ENCODE assay signal across 8 mouse cellular contexts in genomic region chr7:125469937-125470336, GRCm38 (mm10). TPM values are rescaled to one million over a fixed set of nuclear protein-coding genes. Genes with fewer than 3 reads are reported as not detected.
DNase-seq lines count a peak whose midpoint lies in the region; ATAC-seq and TF ChIP-seq lines count a peak whose summit lies in the region.
"Had no signal": no experiment of that assay in that cellular context is flagged by ENCODE, and none has a peak within 500 bp of the region (broad histone marks: within the 10 kb centered on the region; RNA-seq: fewer than 3 reads in every experiment).

No protein-coding gene starts in this region.

- peak; percentile 89 for TF ChIP-seq CTCF in forebrain, postnatal 0 days (IDR thresholded peaks at IDR 0.05; ENCODE audit: low read depth)
- TF ChIP-seq CTCF in small intestine, adult 2 months (IDR thresholded peaks at IDR 0.05; ENCODE audit: extremely low read depth, insufficient read length, insufficient replicate concordance, low read depth, low read length): peak; percentile 84; the same call in 1 of the 2 replicates

- H3K4me3 ChIP-seq in forebrain, postnatal 0 days (ENCODE audit: low read depth, low read length): no peak overlapping the region
- H3K4me3 ChIP-seq in hindbrain, embryonic 15.5 days: no peak overlapping the region
- no peak overlapping the region for H3K4me3 ChIP-seq in midbrain, embryonic 13.5 days (replicated peaks)
- H3K4me3 ChIP-seq in small intestine, adult 2 months (ENCODE audit: low read depth, low read length): no peak overlapping the region
- H3K4me3 ChIP-seq: limb, embryonic 15.5 days had no signal

- H3K4me2 ChIP-seq in forebrain, postnatal 0 days (ENCODE audit: low read depth): no peak overlapping the region
- no peak overlapping the region for H3K4me2 ChIP-seq in hindbrain, embryonic 15.5 days
- H3K4me2 ChIP-seq in midbrain, embryonic 13.5 days (replicated peaks): no peak overlapping the region
- H3K4me2 ChIP-seq: limb, embryonic 15.5 days had no signal

- DNase-seq in NIH3T3 (ENCODE audit: low read depth): peak; percentile 84
- DNase-seq in c-Kit-positive CD71-negative TER-119-negative erythroid progenitor cells, embryonic 14.5 days (ENCODE audit: low read depth): peak; percentile 68
- DNase-seq in forebrain, postnatal 0 days: peak; percentile 72
- DNase-seq in left cerebral cortex, postnatal 14 days (ENCODE audit: low spot score in 2 of 2): peak; percentile 57 to 76

- H3K27ac ChIP-seq in forebrain, postnatal 0 days (ENCODE audit: low read depth, low read length): no peak overlapping the region
- no peak overlapping the region for H3K27ac ChIP-seq in hindbrain, embryonic 15.5 days (replicated peaks)
- no peak overlapping the region for H3K27ac ChIP-seq in midbrain, embryonic 13.5 days
- no peak overlapping the region for H3K27ac ChIP-seq in small intestine, adult 2 months (ENCODE audit: insufficient read depth, low read depth, low read length)
- H3K27ac ChIP-seq: limb, embryonic 15.5 days had no signal

- H3K9ac ChIP-seq in forebrain, postnatal 0 days: no peak overlapping the region
- no peak overlapping the region for H3K9ac ChIP-seq in hindbrain, embryonic 15.5 days
- no peak overlapping the region for H3K9ac ChIP-seq in midbrain, embryonic 13.5 days (replicated peaks)
- H3K9ac ChIP-seq: limb, embryonic 15.5 days had no signal

- intact Hi-C loops in left cerebral cortex, postnatal 14 days (cut with DNase I): loop anchor here (1.0 kb wide), 1 partner anchor 169 kb away; no protein-coding TSS in a partner anchor

- no peaks in the 10 kb centered on the region for H3K27me3 ChIP-seq in forebrain, postnatal 0 days (ENCODE audit: insufficient read depth, low read length)
- no peaks in the 10 kb centered on the region for H3K27me3 ChIP-seq in hindbrain, embryonic 15.5 days
- no peaks in the 10 kb centered on the region for H3K27me3 ChIP-seq in midbrain, embryonic 13.5 days
- H3K27me3 ChIP-seq in small intestine, adult 2 months (ENCODE audit: control insufficient read depth, insufficient read depth, low read length): no peaks in the 10 kb centered on the region
- H3K27me3 ChIP-seq: limb, embryonic 15.5 days had no signal

- H3K4me1 ChIP-seq in forebrain, postnatal 0 days (ENCODE audit: insufficient read depth): no peaks in the 10 kb centered on the region
- H3K4me1 ChIP-seq in hindbrain, embryonic 15.5 days (replicated peaks): peaks cover 7% of the 10 kb centered on the region; the same call in 1 of the 2 replicates
- peaks cover 10% of the 10 kb centered on the region for H3K4me1 ChIP-seq in midbrain, embryonic 13.5 days (replicated peaks)
- H3K4me1 ChIP-seq in small intestine, adult 2 months (ENCODE audit: control insufficient read depth, insufficient read depth, insufficient read length, low read length): peaks cover 10% of the 10 kb centered on the region

- TF ChIP-seq POLR2A in small intestine, adult 2 months (IDR thresholded peaks at IDR 0.05; ENCODE audit: low read depth, low read length): no peak

- H3K9me3 ChIP-seq in forebrain, postnatal 0 days (ENCODE audit: low read length): no peaks in the 10 kb centered on the region
- H3K9me3 ChIP-seq in hindbrain, embryonic 15.5 days: no peaks in the 10 kb centered on the region
- H3K9me3 ChIP-seq in midbrain, embryonic 13.5 days: no peaks in the 10 kb centered on the region
- H3K9me3 ChIP-seq: limb, embryonic 15.5 days had no signal

- H3K36me3 ChIP-seq in forebrain, postnatal 0 days (ENCODE audit: insufficient read depth): peaks cover 49% of the 10 kb centered on the region
- H3K36me3 ChIP-seq in hindbrain, embryonic 15.5 days: peaks cover 27% of the 10 kb centered on the region
- H3K36me3 ChIP-seq in midbrain, embryonic 13.5 days: peaks cover 64% of the 10 kb centered on the region
- H3K36me3 ChIP-seq in small intestine, adult 2 months (ENCODE audit: control insufficient read depth, insufficient read depth, low read length): peaks cover 36% of the 10 kb centered on the region

- WGBS in forebrain, postnatal 0 days: 29% methylated on average over 5 of the region's 5 CpGs
- 32% methylated on average over 5 of the region's 5 CpGs for WGBS in hindbrain, embryonic 15.5 days
- 26% methylated on average over 5 of the region's 5 CpGs for WGBS in midbrain, embryonic 13.5 days
- 40% methylated on average over 5 of the region's 5 CpGs for WGBS in small intestine, adult 2 months

- ATAC-seq in forebrain, postnatal 0 days: peak; percentile 47; the same call in 1 of the 2 replicates
- peak; percentile 25; the same call in 1 of the 2 replicates for ATAC-seq in hindbrain, embryonic 15.5 days (ENCODE audit: low FRiP score, low read depth)
- ATAC-seq in midbrain, embryonic 13.5 days: peak; percentile 25; the same call in 1 of the 2 replicates

RNA-seq across cellular contexts. Expression of gene Nsmce1, which starts 21.5 kb away (rescaled TPM):
- total RNA-seq in forebrain, postnatal 0 days (2014; rRNA removed): 43.3 and 58.6 TPM in 2 replicates
- polyA plus RNA-seq in forebrain, postnatal 0 days (2015; fragmentation: Nextera tagmentation; extraction: Ambion mirVana): 107 and 123 TPM in 2 replicates
- polyA plus RNA-seq in hindbrain, embryonic 15.5 days (2015; fragmentation: Nextera tagmentation; extraction: Ambion mirVana): 89.2 and 99.4 TPM in 2 replicates
- 10 to 100 TPM; 15.8 to 19.2 TPM for total RNA-seq in left cerebral cortex, postnatal 14 days (2021)
- polyA plus RNA-seq in midbrain, embryonic 13.5 days (2015; fragmentation: Nextera tagmentation; extraction: Ambion mirVana): 110 and 116 TPM in 2 replicates
- polyA plus RNA-seq in small intestine, adult 2 months (2012; rRNA removed): 16.7 and 35.8 TPM in 2 replicates

RNA-seq across cellular contexts. Expression of gene Kdm8, which starts 25.5 kb away (rescaled TPM):
- 4.7 and 6.9 TPM in 2 replicates for total RNA-seq in forebrain, postnatal 0 days (2014; rRNA removed)
- 1.9 and 3.1 TPM in 2 replicates for polyA plus RNA-seq in forebrain, postnatal 0 days (2015; fragmentation: Nextera tagmentation; extraction: Ambion mirVana)
- polyA plus RNA-seq in hindbrain, embryonic 15.5 days (2015; fragmentation: Nextera tagmentation; extraction: Ambion mirVana): 5.1 and 5.4 TPM in 2 replicates
- 1 to 10 TPM; 3.4 to 3.8 TPM for total RNA-seq in left cerebral cortex, postnatal 14 days (2021)
- polyA plus RNA-seq in midbrain, embryonic 13.5 days (2015; fragmentation: Nextera tagmentation; extraction: Ambion mirVana): 6.2 and 6.9 TPM in 2 replicates
- 2.1 and 2.4 TPM in 2 replicates for polyA plus RNA-seq in small intestine, adult 2 months (2012; rRNA removed)
